Mouse (Mus musculus) mesoderm, embryonic 11.5 days (tissue): ENCODE results near the gene Rin1.
"Not testable (repeated sequence)": the region's sequence is repeated elsewhere in the genome, so short reads cannot be mapped to it uniquely, and the experiment has no call there.

Experiments used
- DNase-seq: peaks from one replicate; pipeline ENCODE4 v3.0.0-alpha.2; 2012; ENCODE audit warnings: low read depth, low spot score

Rin1 gene

GRCm38 (mm10) chr19:5050047-5050905, at the start of gene Rin1:
Rin1 (plus strand) TSS chr19:5050481.
- no peak for DNase-seq

- peak; percentile 93 for DNase-seq
These were observed 48.4 kb upstream of the Rin1 start for GRCm38 (mm10) chr19:5001666-5002406.

DNA sequence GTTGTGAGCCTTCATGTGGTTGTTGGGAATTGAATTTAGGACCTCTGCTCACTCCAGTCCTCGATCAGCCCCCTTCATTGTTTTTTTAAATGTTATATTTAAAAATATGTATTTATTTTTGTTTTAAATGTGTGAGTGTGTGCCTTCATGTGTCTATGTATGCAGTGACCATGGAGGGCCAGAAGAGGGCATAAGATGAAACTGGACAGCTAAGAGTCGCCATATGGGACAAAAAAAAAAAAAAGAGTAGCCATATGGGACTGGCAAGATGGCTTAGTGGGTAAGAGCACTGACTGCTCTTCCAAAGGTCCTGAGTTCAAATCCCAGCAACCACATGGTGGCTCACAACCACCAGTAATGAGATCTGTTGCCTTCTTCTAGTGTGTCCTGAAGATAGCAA, 46.6 kb upstream of the Rin1 start:
- DNase-seq: not testable (repeated sequence)

DNA sequence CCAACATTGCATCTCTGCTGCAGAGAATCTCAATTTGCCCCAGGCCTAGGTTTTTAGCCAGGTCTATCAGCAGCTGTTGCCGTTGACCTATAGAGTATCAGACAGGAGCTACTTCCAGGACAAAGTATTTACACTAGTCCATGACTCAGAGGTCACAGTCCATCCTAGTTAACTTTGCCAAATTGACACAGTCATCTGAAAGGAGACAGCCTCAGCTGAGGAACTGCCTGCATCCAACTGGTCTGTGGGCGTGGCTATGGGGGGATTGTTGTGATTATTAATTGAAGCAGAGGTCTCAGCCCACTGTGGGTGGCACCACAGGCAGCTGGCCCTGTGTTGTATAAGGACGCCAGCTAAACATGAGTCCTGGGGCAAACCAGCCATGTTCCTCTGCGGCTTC, 45.4 kb upstream of the Rin1 start:
- no peak for DNase-seq

DNA sequence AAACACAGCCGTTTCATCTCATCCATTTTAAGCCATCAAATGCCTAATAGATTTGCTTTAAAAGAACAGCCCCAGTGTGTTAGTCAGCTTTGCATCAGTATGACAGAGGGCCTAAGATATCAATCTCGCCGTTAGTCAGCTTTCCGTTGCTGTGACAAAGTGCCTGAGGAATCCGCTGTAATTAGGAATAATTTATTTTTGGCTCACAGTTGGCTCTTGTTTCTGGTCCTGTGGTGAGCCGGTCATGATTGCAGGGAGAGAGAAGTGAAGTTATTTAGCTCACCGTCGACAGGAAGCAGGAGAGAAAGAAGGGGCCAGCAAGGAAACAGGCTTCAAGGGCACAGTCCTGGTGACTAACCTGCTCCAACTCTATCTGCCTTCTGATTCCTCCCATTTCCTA, 37.1 kb upstream of the Rin1 start:
- no peak for DNase-seq

DNA sequence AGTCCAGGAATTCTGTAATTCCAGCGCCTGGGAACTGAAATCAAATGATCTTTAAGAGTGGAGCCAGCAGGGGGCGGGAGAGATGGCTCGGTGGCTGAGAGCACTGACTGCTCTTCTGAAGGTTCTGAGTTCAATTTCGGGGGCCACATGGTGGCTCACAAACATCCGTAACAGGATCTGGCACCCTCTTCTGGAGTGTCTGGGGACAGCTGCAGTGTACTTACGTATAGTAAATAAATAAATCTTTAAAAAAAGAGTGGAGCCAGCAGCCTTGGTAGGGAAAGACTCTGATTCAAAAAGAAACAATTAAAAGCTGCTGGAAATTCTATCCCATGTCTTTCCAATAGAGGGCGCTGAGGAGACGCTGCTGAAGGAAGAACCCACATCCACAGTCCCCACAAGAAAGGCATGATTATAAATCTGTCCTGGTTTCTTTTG, 35.3 kb upstream of the Rin1 start:
- peak; percentile 70 for DNase-seq

DNA sequence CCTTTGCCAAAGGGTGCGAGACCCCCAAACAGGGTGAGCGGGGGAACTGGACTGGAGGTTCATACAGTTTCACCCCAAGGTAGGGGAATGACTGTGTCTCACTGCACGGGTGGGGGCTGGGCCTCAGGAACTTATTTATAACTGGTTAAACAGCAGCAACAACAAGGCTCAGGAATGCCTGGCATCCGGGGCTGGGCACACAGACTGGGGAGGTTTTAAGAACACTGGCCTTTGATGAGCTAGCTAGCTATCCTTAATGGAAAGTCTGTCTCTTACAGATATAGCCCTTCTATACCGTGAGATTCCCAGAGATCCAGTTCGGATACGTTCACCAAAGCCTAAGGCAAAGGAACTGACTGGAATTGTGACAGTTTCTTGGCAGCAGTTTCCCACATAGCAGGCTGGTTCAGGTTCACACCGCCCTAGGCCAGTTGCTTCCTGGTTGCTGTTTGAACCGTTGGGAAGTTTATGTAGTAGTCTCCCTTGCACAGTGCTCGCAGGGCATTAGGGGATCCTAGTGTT, 34.0 kb upstream of the Rin1 start:
- peak; percentile 34 for DNase-seq

DNA sequence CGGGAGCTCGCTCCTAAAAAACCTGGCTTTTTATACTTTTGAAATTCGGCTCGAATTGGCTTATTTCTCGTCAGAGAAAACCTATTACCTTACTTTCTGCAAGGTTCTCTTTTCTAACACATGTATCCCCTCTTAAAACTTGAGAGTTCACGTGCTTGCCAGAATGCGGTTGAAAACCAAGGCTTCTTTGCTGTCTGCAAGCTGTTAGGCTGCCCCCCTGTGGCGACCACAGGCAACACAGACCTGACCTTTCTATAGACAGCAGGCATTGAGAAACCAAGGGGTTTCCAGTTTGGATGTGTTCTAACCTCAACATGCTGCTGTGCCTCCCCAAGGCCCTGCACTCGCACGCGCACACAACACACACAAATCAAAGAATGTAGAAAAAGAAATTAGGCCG, 33.5 kb upstream of the Rin1 start:
- DNase-seq: peak; percentile 86

- no peak for DNase-seq
These were observed 32.7 kb upstream of the Rin1 start for GRCm38 (mm10) chr19:5017611-5018010.

DNA sequence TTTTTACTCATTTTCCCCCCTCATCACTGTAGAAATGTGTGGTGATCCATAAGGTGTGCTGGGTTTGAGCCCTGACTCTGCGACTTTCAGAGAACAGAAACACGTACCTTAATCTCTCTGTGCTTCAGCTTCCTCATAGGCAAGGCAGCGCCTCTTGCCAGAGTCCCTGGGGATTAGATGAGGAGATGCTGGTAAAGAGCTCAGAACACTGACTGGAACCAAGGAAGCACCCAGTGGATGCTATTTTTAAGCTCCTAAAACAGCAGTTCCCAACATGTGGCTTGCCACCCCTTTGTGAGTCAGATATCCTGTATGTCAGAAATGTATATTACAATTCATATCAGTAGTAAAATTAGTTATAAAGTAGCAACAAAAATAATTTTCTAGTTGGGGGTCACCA, 32.1 kb upstream of the Rin1 start:
- no peak for DNase-seq

GRCm38 (mm10) chr19:5021416-5021815, 28.9 kb upstream of the Rin1 start:
- no peak for DNase-seq

DNA sequence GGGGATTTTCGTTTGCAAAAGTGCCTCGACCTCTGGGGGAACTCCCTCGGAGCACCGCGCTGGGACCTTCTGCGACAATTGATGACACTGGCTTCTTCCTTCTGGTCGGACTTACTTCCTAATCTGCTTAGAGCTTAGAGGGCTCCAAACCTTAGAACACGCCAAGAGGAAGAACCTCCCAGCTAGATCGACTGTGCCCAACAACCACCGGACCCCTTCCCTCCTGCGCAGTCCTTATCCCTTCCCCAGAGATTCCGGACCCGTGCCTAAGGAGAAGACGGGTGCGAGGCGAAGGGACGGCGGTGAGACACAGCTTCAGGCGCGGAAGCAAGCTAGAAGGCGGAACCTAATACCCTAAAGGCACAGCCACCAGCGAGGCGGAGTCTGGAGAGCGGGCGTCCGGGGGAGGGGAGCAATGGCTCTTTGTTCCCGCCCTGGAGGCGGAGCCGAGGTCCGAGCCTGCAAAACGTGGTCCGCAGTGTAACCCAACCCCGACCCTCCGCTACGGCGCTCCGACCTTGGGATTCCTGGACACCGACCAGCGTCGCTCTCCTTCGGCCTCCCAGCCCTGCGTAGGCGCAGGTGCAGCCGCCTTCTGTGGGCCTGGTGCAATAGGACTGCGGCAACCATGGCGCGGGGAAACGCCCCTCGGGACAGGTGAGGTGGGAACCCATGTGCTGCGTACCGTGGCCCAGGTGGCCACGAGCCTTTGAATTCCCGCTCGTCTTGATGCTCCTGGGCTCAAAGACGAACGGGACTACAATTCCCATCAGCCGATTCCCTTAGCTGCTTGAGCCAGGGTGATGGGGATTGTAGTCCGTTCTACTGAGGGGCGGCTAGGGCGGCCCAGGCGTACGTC, 26.4 kb upstream of the Rin1 start, which contains the start of gene Slc29a2:
Gene Slc29a2, plus strand, starts transcription at position 240 of the 859 bp plus-strand sequence.
- DNase-seq: peak; percentile 94

DNA sequence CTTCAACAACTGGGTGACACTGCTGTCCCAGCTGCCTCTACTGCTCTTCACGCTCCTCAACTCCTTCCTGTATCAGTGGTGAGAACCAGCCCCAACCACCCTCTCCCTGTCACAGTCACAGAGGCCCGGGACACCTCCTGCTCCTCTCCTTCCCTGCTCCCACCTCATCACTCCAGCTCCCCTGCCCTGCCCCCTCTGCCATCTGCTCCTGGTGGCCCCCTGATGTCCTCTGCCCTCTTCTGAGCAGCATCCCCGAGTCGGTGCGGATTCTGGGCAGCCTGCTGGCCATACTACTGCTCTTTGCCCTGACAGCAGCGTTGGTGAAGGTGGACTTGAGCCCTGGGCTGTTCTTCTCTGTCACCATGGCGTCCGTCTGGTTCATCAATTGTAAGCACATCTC, 24.2 kb upstream of the Rin1 start:
- no peak for DNase-seq

- no peak for DNase-seq
These were observed 17.6 kb upstream of the Rin1 start for GRCm38 (mm10) chr19:5032686-5033085.

DNA sequence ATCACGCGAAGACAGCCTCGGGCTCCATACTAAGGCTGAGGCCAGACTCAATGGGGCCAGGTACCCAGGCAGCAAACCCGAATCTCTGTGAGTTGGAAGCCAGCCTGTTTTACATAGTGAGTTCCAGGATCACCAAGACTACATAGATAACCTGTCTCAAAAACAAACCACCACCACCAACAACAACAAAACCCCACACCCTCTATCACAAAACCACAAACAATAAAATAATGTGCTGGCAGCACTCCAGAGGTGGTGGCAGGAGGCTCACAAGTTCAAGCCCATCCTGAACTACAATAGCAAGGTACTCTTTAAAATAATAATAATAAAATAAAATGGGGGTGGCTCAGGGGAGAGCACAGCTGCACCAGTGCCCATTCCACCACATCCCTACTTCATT, 13.7 kb upstream of the Rin1 start:
- DNase-seq: no peak

DNA sequence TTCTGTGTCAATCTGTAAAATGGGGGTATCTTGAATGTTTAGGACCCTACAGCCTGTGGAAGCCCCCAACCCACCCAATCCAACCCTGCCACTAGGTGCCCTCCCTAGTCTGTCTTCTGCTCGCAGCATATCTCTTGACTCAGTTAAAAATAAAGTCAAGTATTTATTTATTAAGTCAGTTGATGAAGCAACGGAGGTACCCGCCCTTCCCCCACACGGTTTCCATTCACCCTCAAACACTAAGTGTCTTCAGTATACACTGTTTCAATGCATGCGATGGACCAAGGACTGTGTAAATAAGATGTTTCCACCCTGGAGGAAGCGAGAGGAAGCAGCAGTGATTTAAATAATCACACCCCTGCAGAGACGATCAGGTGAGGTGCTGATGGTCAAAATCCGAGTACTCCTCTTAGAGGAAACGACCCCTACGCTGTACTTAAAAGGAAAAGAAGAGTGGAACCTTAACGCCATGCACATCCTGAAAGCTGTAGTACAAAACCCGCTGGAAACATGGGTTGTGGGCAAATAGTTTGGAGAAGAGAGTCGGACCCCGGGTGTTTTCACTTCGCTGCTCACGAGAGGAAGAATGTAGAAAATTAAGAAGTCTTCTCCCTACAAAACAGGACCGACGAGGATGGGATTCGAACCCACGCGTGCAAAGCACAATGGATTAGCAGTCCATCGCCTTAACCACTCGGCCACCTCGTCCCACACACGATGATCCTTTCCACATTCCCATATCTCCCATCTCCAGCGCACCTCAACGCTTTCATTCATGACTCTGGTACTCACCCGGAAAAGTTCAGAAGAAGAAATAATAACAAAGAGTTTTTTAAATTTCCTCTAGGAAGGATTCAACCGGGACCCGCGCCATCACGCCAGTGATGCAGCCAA, 12.4 kb upstream of the Rin1 start:
- DNase-seq: peak; percentile 91

- peak; percentile 95 for DNase-seq
These were observed 11.5 kb upstream of the Rin1 start, which contains the start of the genes B4gat1 and AC124502.3 for GRCm38 (mm10) chr19:5038709-5039156. B4gat1 (plus strand) TSS chr19:5038826. AC124502.3 (plus strand) TSS chr19:5038891.

DNA sequence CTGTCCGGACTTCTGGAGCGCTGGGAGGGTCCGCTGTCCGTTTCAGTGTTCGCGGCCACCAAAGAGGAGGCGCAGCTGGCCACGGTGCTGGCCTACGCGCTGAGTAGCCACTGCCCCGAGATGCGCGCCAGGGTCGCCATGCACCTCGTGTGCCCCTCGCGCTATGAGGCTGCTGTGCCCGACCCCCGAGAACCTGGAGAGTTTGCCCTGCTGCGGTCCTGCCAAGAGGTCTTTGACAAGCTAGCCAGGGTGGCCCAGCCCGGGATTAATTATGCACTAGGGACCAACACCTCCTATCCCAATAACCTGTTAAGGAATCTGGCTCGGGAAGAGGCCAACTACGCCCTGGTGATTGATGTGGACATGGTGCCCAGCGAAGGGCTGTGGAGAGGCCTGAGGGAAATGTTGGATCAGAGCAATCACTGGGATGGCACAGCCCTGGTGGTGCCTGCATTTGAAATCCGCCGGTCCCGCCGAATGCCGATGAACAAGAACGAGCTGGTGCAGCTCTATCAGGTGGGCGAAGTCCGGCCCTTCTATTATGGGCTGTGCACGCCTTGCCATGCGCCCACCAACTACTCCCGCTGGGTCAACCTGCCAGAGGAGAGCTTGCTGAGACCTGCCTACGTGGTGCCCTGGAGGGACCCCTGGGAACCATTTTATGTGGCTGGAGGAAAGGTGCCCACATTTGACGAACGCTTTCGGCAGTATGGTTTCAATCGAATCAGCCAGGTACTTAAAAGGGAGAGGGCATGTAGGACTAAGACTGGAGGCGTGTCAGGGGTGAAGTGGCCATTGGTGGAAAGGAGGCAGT, 10.8 kb upstream of the Rin1 start:
- DNase-seq: no peak

DNA sequence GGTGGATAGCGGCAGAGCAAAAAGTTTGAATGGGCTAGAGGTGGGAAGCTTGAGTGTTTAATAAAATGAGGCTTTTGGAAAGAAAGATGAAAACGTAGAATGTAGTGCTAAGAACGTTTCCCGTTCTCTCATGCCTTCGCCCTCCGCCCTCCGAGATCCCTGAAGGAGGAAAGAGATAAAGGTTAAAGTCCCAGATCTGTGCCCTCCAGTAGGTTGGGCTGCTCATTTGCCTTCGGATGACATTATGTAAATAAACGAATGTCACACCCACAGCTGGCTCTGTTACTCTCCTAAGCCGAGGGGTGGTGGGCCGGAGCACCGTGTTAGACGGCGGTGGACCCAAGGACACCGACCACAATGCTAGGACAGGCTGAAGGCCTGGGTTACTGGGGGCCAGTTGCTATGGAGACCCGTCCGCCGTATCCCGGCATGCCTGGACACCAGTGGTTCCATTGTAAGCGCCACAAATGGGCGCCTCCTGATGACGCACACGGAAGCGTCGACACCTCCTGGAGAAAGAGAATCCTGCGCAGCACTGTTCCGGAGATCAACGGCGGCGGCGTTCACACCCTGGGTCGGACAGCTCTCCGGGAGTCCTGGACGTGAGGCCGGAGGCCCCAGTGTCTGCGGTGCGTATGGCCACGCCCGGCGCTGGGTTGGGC, 9.3 kb upstream of the Rin1 start, which contains the start of gene Brms1:
Gene Brms1, plus strand, starts transcription at position 493 of the 662 bp plus-strand sequence.
- peak; percentile 96 for DNase-seq
